Mouse (Mus musculus) kidney, adult 11 months (tissue): ENCODE measurements around the gene 0610010K14Rik.

Source experiments
- DNase-seq: peaks from one replicate; pipeline ENCODE4 v3.0.0; 2022

The 0610010K14Rik gene

GRCm38 (mm10) chr11:70214191-70214855 lies 23.4 kb downstream of the 0610010K14Rik start:
- DNase-seq = peak; percentile 84

- no peak for DNase-seq
These were observed 24.0 kb downstream of the 0610010K14Rik start for GRCm38 (mm10) chr11:70213736-70214135.

GRCm38 (mm10) chr11:70212896-70213295 lies 24.8 kb downstream of the 0610010K14Rik start:
- peak; percentile 82 for DNase-seq

GRCm38 (mm10) chr11:70212423-70212822 lies 25.3 kb downstream of the 0610010K14Rik start, which contains the start of gene Slc16a11:
Slc16a11 (plus strand) TSS chr11:70212752.
- no peak for DNase-seq

- DNase-seq = no peak
These were observed 25.7 kb downstream of the 0610010K14Rik start for GRCm38 (mm10) chr11:70211972-70212371.

GRCm38 (mm10) chr11:70210681-70211080 lies 27.0 kb downstream of the 0610010K14Rik start:
- DNase-seq = no peak

- no peak for DNase-seq
These were observed 28.8 kb downstream of the 0610010K14Rik start for GRCm38 (mm10) chr11:70208778-70209388.

- DNase-seq = no peak
These were observed 30.4 kb downstream of the 0610010K14Rik start for GRCm38 (mm10) chr11:70207283-70207682.

GRCm38 (mm10) chr11:70206801-70207200 lies 30.9 kb downstream of the 0610010K14Rik start:
- DNase-seq = no peak

GRCm38 (mm10) chr11:70201691-70202090 lies 36.0 kb downstream of the 0610010K14Rik start:
- peak; percentile 78 for DNase-seq

- no peak for DNase-seq
These were observed 37.6 kb downstream of the 0610010K14Rik start for GRCm38 (mm10) chr11:70200036-70200608.

- DNase-seq = no peak
These were observed 38.6 kb downstream of the 0610010K14Rik start for GRCm38 (mm10) chr11:70199107-70199506.

- DNase-seq = no peak
These were observed 39.4 kb downstream of the 0610010K14Rik start for GRCm38 (mm10) chr11:70198332-70198731.

- peak; percentile 42 for DNase-seq
These were observed 44.1 kb downstream of the 0610010K14Rik start for GRCm38 (mm10) chr11:70193354-70194285.

- no peak for DNase-seq
These were observed 45.6 kb downstream of the 0610010K14Rik start for GRCm38 (mm10) chr11:70192157-70192556.

- DNase-seq = no peak
These were observed 46.5 kb downstream of the 0610010K14Rik start for GRCm38 (mm10) chr11:70191188-70191587.

- DNase-seq = no peak
These were observed 48.2 kb downstream of the 0610010K14Rik start for GRCm38 (mm10) chr11:70189319-70190134.
